Mouse (Mus musculus): ENCODE measurements at regions not wholly inside any gene's neighbourhood (a gene's known extent, or its start where the extent isn't known, plus 50 kb on each side); places are given as distances from the start of the nearest gene placed in this dataset.

DNA sequence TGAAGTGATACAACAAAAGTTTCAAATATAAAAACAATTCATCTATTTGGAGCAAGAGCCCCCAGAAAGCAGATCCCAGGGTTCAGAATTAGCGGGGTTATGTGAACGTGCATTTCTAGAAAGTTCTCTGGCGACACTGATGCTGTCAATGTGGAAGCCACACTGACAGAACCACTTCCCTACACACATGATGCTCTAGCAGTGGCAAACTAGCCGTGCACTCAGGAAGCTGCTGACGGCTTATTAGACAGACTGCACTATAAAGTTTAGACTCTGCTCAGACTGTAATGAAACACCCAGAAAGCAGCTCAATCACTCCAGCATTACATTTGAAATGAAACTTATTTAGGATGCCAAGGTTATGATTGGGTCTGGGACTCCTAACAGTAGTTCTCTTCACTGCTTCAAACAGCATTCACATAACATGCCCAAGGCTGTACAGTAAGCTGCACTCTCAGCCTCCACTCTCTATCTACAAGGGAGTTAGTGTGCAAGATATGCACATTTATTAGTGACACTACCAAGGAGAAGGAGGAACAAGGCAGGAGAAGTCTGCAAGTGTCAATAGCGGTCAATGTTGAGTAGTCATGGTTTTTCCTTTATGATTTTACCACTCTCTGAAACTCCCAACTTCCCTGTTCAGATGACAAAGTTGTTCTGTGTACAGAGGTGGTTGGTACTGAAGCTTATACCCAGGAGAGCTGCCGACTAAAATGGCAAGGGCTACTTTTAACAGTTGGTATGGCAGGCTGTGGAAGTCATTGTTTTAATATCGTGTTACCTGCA lies 71.9 kb upstream of the Myo10 start:
- TF ChIP-seq POLR2A (IDR thresholded peaks at IDR 0.05; ENCODE audit: borderline replicate concordance, low read depth, low read length) (no peak), CTCF (IDR thresholded peaks at IDR 0.05; ENCODE audit: low read depth, low read length) (no peak)

All from bone marrow macrophage, adult 2 months (primary cell).